ENCODE assay signal across 17 mouse cellular contexts in genomic region chr9:111178971-111179370, GRCm38 (mm10).
"Had no signal": no experiment of that assay in that cellular context is flagged by ENCODE, and none has a peak within 500 bp of the region (broad histone marks: within the 10 kb centered on the region; RNA-seq: fewer than 3 reads in every experiment).

No protein-coding gene starts in this region.

- H3K4me2 ChIP-seq: lung, embryonic 15.5 days; midbrain, embryonic 11.5 days; midbrain, embryonic 13.5 days; midbrain, embryonic 15.5 days; neural tube, embryonic 12.5 days; stomach, embryonic 15.5 days had no signal

- DNase-seq: lung, adult 2 months; lung, postnatal 14 days; lung, postnatal 36 days; right cerebral cortex, postnatal 14 days; thymus, adult 2 months; thymus, postnatal 25 days; thymus, postnatal 4 days had no signal

- H3K4me1 ChIP-seq: lung, embryonic 15.5 days; midbrain, embryonic 13.5 days; midbrain, embryonic 15.5 days; neural tube, embryonic 12.5 days; stomach, embryonic 15.5 days had no signal

- H3K4me3 ChIP-seq: lung, embryonic 15.5 days; megakaryocyte, embryonic 14.5 days; midbrain, embryonic 13.5 days; midbrain, embryonic 15.5 days; neural tube, embryonic 12.5 days; stomach, embryonic 15.5 days had no signal

- H3K9ac ChIP-seq: lung, embryonic 15.5 days; midbrain, embryonic 13.5 days; midbrain, embryonic 15.5 days; neural tube, embryonic 12.5 days; stomach, embryonic 15.5 days had no signal

- H3K27me3 ChIP-seq: lung, embryonic 15.5 days; megakaryocyte, embryonic 14.5 days; midbrain, embryonic 13.5 days; midbrain, embryonic 15.5 days; neural tube, embryonic 12.5 days; stomach, embryonic 15.5 days had no signal

- H3K36me3 ChIP-seq: lung, embryonic 15.5 days; midbrain, embryonic 13.5 days; midbrain, embryonic 15.5 days; neural tube, embryonic 12.5 days; stomach, embryonic 15.5 days had no signal

- H3K9me3 ChIP-seq: lung, embryonic 15.5 days; megakaryocyte, embryonic 14.5 days; midbrain, embryonic 13.5 days; midbrain, embryonic 15.5 days; neural tube, embryonic 12.5 days; stomach, embryonic 15.5 days had no signal

- ATAC-seq: lung, postnatal 0 days; midbrain, embryonic 13.5 days; midbrain, embryonic 15.5 days had no signal

- H3K27ac ChIP-seq: lung, embryonic 15.5 days; macrophage; midbrain, embryonic 13.5 days; midbrain, embryonic 15.5 days; neural tube, embryonic 12.5 days; stomach, embryonic 15.5 days; stomach, postnatal 0 days had no signal
